Mouse (Mus musculus): ENCODE measurements around the gene Uckl1.

The Uckl1 gene

DNA sequence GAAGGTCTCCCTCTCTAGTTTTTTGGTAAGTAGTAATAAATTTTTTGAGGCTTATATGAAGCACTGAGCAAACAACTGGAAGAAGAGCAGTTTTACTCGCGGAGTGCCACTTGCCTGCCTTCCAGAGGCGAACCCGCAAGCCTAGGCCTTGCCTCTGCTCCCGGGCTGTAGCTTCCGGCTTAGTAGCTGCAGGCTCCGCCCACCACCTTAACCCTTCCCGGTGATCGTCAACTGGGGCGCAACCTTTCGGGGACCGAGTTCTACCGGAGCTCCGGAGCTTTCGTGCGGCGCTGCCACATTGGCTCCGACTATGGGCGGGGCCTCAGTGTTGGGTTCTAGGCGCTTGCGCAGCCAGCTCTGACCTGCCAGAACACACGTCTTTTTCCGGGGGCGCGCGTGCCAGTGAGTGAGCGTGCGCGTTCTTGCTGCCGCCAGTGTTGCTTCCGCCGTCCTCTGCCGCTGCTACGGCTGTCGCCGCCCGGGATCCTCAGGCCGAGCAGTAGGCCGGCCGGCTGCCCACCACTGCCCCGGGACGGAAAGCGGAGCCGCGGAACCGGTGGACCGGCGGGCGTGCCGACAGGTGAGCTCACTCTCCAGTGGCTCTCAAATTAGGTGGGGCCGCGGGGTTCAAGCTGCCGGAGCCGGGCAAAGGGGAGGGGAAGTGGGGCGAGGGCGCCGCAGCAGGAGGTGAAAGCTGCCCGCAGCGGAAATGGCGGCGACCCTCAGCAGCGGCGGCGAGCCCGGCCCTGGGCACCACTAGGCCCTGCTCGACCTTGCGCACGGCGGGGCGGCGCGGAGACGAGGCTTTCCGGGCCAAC is 64.4 kb downstream of the Uckl1 start, which contains the start of gene Dnajc5:
Gene Dnajc5, plus strand, starts transcription at position 368 of the 818 bp plus-strand sequence.
- DNase-seq (ENCODE audit: low spot score) = peak; percentile 98

GRCm38 (mm10) chr2:181519201-181519600 is 65.5 kb downstream of the Uckl1 start:
- DNase-seq (ENCODE audit: low spot score) = no peak

All from layer of hippocampus, adult 11-12 months (tissue).